Mouse (Mus musculus) left cerebral cortex, postnatal 36 days (tissue): ENCODE data around the gene Gm26992. TPM values are rescaled to one million over a fixed set of nuclear protein-coding genes. Genes with fewer than 3 reads are reported as not detected.
"Not testable (repeated sequence)": the region's sequence is repeated elsewhere in the genome, so short reads cannot be mapped to it uniquely, and the experiment has no call there.

Experiments
- DNase-seq, 2 experiments: peaks; one replicate each; pipeline ENCODE4 v3.0.0; 2021 to 2022; ENCODE audit warnings: low spot score in 2 of 2, mixed read lengths in 1 of 2
- intact Hi-C: fragments of 180-260 bp; cut with DNase I; formaldehyde crosslinking; loops from one replicate; pipeline ENCODE4 v1.15.1; 2025
- total RNA-seq, 2 experiments: library from RNA; stranded (reverse); gene quantifications; 2 replicates each; pipeline ENCODE4 v1.2.3; 2021

Gm26992 gene
- under 1 TPM in 1 of 2 experiments, not detected in 1; 0.96 TPM for total RNA-seq

DNA sequence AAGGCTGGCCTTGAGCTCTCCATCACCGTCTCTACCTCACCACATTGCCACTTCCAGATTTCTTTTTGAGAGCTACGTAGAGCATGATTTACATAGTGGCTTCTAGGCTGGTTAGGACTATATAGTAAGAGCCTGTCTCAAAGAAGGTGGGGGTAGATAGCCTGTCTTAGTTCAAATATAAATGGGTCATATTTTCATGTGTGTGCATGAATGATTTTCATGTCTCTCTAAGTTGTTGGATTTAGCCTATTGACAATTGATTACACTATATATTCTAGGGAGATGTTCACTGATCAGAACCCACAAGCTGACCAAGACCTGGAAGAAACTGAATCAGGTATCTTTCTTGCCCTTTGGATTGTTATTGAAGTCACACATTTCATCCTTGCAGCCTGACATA is at the start of gene Gm26992:
Gene Gm26992 (plus strand): TSS at position 301 of the 400 bp plus-strand sequence.
- DNase-seq: no peak
- intact Hi-C loops: no loop called here

DNA sequence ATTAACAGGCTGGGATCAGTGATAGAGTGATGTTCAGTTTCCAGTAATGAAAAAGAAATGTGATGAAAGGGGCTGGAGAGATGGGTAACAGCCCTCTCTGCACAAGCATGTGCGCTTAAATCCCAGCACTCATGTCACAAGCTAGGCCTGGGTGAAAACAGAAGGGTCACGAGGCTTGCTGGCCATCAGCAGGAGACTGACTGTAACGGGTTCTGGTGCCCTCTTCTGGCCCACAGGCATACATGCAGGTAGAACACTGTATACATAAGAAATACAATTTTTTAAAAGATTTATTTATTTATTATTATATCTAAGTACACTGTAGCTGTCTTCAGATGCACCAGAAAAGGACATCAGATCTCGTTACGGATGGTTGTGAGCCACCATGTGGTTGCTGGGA is 47.6 kb upstream of the Gm26992 start:
- intact Hi-C loops: loop anchor here (5.0 kb wide), 1 partner anchor 102 kb away; no protein-coding TSS in a partner anchor
- no peak for DNase-seq

GRCm38 (mm10) chrX:103384528-103384927 is 37.3 kb upstream of the Gm26992 start:
- no peak for DNase-seq
- intact Hi-C loops: no loop called here

DNA sequence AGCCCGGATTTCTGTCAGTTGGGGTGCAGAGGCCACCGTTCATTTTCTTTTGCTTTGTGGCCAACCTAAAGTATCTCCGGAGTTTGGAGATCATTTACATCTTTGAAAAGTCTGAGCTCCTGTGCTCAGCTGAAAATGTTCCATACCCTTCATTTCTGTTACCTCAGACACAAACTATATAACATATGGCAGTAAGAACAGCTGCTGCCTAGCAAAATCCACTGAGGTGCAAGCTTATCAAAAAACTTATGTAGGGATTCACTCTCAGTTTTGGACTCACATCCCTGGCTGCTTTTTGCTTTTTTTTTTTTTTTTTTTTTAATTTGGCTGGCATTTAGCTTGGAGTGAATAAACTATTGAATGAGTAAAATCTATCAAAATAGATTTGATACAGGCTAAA is 33.7 kb upstream of the Gm26992 start:
- intact Hi-C loops: no loop called here
- DNase-seq: no peak

DNA sequence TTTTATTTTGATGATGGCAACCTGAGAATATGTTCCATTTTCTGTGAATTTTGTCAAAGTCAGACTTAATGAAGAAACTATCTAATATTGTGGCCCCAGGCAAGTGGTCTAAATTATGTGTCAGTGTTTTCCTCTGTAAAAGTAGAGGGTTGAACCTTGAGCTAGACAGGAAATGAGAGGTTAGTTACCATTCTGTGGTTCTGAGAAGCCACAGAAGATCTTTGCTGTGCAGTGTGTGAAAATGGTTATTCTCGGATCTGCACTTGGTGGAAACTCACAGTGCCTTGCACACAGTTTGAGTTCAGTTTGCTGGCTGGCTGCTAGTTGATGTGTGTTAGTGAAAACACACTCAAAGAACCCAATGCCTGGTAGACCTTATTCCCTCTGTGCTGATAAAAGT is 28.0 kb upstream of the Gm26992 start:
- DNase-seq: no peak
- intact Hi-C loops: no loop called here

- no peak for DNase-seq
- intact Hi-C loops: no loop called here
Observed at GRCm38 (mm10) chrX:103405021-103405420, 16.8 kb upstream of the Gm26992 start.

DNA sequence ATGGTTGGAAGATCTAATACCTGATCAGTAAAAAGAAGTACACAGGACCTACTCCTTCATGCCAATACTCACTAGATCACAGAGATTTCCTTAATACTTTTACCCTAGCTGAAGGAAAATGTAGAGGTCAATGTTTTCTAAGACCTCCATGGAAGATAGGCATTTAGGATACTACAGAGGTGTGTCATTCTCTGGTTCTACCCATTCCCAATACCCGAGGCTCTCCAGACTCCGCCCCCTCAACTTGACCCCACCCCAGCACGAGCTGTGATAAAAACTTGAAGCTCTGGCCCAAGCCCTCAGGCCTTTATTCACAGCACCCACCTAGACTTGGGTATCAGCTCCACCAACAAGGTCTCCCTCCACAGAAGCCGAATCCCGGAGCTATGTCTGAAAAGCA is 7.6 kb upstream of the Gm26992 start, which contains the start of gene Tsx:
Gene Tsx (plus strand): TSS at position 301 of the 400 bp plus-strand sequence.
- no peak for DNase-seq
- intact Hi-C loops: no loop called here

DNA sequence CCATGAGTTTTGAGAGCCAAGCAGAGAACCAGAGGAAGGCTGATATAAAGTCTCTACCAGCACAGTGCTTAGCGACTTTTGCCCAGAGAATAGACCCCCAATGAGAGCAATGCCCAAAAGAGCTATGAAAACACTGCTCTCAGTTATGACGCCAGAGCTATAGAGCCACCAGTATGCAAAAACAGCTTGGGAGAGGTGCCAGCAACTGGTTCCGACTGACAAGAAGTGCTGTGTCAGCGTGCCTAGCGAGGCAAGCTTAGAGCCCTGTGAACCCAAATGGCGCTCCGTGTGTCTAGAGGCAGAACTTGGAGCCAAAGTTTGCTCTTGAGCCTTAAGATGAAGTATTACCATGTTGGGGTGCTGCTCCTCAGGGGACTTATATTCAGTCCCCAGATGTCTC is 5.9 kb downstream of the Gm26992 start:
- no peak for DNase-seq
- intact Hi-C loops: no loop called here

DNA sequence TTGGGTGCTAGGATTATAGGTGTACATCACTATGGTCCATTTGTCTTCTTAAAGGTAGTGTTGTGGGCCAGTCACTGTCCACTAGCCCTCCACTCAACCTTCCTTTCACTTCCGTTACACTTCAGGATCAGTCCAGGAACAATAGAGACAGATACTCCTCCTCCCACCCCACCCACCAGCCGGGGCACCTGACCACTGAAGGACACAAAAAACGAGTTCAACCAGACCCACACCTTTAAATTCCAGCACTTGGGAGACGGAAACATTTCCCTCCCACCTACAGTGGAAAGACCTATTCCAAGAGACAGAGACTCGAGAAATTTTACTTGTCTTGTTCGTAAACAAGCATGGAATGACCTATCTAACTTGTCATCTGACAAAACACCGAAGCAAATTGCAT is 10.5 kb downstream of the Gm26992 start:
- intact Hi-C loops: no loop called here

GRCm38 (mm10) chrX:103438023-103438422 is 16.2 kb downstream of the Gm26992 start:
- intact Hi-C loops: no loop called here
- DNase-seq: no peak

More for the DNA sequence above, 10.5 kb downstream of the Gm26992 start:
- DNase-seq: no peak

DNA sequence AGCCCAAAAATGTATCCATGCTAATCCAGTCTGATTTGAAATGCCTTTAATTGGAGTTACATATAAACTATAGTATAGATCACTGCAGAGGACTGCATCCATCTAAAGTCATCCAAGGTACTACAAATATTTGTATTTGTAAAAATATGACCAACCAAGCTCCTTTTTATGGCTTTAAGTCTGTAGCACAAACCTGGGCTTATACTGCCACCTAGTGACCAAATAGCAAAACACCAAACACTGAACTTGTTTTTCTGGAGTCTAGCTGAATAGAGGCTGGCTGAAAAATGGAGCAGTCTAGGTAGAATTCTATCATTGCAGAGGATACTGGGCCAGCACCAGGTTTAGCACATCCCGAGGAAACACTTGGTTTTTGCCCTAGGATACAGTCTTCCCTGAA is 19.0 kb downstream of the Gm26992 start:
- peak in 1 of 2 experiments; percentile 15 for DNase-seq

GRCm38 (mm10) chrX:103443755-103444154 is 21.9 kb downstream of the Gm26992 start:
- intact Hi-C loops: loop anchor here (5.0 kb wide), 2 partner anchors 181 to 251 kb away; no protein-coding TSS in a partner anchor
- DNase-seq: no peak

More for the DNA sequence above, 19.0 kb downstream of the Gm26992 start:
- intact Hi-C loops: loop anchor here (5.0 kb wide), 2 partner anchors 179 to 249 kb away; no protein-coding TSS in a partner anchor

- DNase-seq: peak in 1 of 2 experiments; percentile 9
- intact Hi-C loops: no loop called here
Observed at GRCm38 (mm10) chrX:103447539-103448169, 25.8 kb downstream of the Gm26992 start.

- intact Hi-C loops: not testable (repeated sequence)
Observed at GRCm38 (mm10) chrX:103448429-103448828, 26.6 kb downstream of the Gm26992 start.

DNA sequence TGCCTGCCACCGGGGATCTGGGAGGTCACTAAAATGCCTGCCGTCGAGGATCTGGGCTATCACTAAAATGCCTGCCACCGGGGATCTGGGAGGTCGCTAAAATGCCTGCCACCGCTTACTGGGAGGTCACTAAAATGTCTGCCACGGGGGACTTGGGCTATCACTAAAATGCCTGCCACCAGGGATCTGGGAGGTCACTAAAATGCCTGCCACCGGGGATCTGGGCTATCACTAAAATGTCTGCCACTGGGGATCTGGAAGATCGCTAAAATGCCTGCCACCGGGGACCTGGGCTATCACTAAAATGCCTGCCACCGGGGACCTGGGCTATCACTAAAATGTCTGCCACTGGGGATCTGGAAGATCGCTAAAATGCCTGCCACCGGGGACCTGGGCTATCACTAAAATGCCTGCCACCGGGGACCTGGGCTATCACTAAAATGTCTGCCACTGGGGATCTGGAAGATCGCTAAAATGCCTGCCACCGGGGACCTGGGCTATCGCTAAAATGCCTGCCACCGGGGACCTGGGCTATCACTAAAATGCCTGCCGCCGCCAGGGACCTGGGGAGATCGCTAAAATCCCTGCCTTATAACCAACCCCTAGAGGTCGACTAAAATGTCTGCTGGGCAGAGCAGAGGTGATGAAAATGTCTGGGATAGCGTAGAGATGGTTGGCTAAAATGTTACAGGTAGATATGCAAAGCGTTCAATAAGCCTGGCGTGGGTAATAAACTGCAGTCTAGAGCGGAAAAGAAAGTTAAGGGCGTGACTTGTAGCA is 27.3 kb downstream of the Gm26992 start:
- intact Hi-C loops, DNase-seq: not testable (repeated sequence)

More at GRCm38 (mm10) chrX:103448429-103448828, 26.6 kb downstream of the Gm26992 start:
- not testable (repeated sequence) for DNase-seq

- DNase-seq: no peak
- intact Hi-C loops: no loop called here
Observed at GRCm38 (mm10) chrX:103452815-103453214, 31.0 kb downstream of the Gm26992 start.

- intact Hi-C loops: no loop called here
- no peak for DNase-seq
Observed at GRCm38 (mm10) chrX:103460056-103460455, 38.2 kb downstream of the Gm26992 start.

GRCm38 (mm10) chrX:103468998-103469397 is 47.2 kb downstream of the Gm26992 start:
- no peak for DNase-seq
- intact Hi-C loops: no loop called here

DNA sequence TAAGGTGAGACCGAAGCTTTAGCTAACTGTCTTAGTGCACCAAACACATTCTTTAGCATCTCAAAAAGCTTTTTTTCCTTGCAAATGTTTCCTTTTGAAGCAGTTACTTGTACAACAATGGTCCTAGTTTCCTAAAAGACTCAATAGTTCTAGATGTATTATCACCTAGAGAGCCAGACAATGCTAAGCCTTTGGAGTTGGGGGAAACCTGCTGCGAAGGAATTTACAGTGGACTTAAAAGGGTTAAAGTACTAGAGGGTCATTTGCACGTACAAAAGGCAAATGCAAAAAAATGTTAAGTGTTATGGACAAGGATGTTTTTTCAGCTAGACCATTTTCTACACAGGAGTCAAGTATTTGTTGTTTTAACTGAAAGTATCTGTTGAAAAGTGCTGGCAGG is 50.5 kb downstream of the Gm26992 start:
- intact Hi-C loops: no loop called here
- no peak for DNase-seq

GRCm38 (mm10) chrX:103477507-103477906 is 55.7 kb downstream of the Gm26992 start:
- intact Hi-C loops: no loop called here

More at GRCm38 (mm10) chrX:103477507-103477906, 55.7 kb downstream of the Gm26992 start:
- peak; percentile 27 to 46 for DNase-seq
